Mouse (Mus musculus) ovary, postnatal 10 days (tissue): ENCODE measurements around the gene Ethe1.

ENCODE experiments used
- DNase-seq: peaks from one replicate; pipeline ENCODE4 v3.0.0; 2022; ENCODE audit warnings: low spot score

Gene Ethe1

GRCm38 (mm10) chr7:24587330-24588105 lies at the start of gene Ethe1, which contains the start of gene Zfp575:
Gene Ethe1 (plus strand): TSS chr7:24587543.
Gene Zfp575 (minus strand): TSS chr7:24587641.
- DNase-seq = peak; percentile 27

GRCm38 (mm10) chr7:24537591-24537990 lies 49.8 kb upstream of the Ethe1 start:
- no peak for DNase-seq

- DNase-seq = no peak
These were observed 49.2 kb upstream of the Ethe1 start for GRCm38 (mm10) chr7:24538154-24538553.

DNA sequence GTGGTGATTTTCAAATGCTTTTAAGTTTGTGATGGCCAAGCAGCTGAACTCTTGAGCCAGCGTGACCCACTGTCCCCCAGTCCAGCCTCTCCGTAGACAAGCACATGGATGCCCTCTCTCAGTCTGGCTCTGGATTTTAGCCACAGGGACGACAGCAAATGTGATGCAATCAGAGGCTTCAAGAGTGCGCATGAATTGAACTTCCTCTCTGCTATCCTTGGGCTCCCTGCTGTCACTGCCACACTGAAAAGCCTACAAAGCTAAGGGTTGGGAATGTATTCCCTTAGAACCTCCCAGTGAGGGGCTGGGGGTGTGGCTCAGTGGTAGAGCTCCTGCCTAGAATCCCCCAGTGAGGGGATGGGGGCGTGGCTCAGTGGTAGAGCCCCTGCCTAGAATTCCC lies 48.6 kb upstream of the Ethe1 start:
- no peak for DNase-seq

DNA sequence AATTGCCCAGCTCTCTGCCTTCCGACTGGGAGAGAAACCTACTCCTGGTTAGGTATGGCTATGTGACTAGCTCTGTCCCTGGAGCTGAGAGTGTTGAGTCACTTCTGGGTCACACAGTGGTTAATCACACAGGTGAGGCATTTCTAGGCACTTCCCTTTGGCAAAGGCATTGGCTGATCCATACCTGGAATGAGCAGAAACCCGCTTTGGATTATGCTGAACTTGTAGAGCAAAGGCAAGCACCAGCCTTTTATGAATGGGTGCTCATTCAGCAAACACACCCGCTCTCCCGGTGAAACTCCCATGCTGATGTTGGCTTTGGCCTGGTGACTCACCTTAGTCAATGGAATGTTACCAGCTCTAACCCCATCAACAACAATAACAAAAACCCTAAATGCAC lies 47.7 kb upstream of the Ethe1 start:
- no peak for DNase-seq

DNA sequence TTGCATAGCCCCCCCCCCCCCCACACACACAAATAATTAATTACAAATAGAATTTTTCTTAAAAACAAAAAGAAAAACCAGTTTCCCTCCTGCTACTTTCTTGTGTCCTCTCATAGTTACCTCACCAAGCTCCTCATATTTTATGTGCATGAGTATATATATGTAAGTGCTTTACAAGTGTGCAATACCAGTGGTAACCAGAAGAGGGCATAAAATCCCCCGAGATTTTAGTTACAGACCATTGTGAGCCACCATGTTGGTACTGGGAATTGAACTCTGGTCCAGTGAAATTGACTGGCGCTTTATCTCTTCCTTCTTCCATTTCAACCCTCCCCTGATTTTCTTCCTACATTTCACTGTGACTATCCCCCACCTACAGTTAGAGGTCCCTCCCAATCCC lies 42.8 kb upstream of the Ethe1 start:
- DNase-seq = no peak

- no peak for DNase-seq
These were observed 41.2 kb upstream of the Ethe1 start, which contains the start of the genes Pinlyp and Xrcc1 for GRCm38 (mm10) chr7:24546068-24546614. Gene Pinlyp (minus strand): TSS chr7:24546118. Gene Xrcc1 (plus strand): TSS chr7:24546289.

- DNase-seq = peak; percentile 95
These were observed 40.5 kb upstream of the Ethe1 start for GRCm38 (mm10) chr7:24546634-24547389.

GRCm38 (mm10) chr7:24547534-24548036 lies 39.8 kb upstream of the Ethe1 start:
- DNase-seq = no peak

GRCm38 (mm10) chr7:24551985-24552759 lies 35.2 kb upstream of the Ethe1 start:
- DNase-seq = no peak

GRCm38 (mm10) chr7:24555786-24556185 lies 31.6 kb upstream of the Ethe1 start:
- DNase-seq = no peak

GRCm38 (mm10) chr7:24561450-24561849 lies 25.9 kb upstream of the Ethe1 start:
- no peak for DNase-seq

- DNase-seq = no peak
These were observed 24.0 kb upstream of the Ethe1 start for GRCm38 (mm10) chr7:24563191-24563836.

DNA sequence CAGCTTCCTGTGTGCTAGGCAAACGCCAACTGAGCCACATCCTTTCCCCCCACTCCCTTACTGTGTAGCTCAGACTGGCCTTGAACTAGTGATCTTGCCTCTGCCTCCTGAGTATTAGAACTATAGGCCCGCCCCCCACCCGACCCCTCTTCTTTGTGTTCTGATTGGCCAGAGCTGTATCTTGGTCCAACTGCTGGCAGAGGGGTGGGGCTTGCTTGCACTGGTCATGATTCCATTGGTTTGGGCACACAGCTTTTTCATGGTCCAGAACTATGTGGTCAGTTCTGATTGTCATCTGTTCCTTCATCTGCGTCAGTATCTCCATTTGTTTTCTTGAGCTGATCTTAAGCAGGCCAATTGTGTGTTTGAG lies 23.5 kb upstream of the Ethe1 start:
- no peak for DNase-seq

- DNase-seq = no peak
These were observed 22.6 kb upstream of the Ethe1 start for GRCm38 (mm10) chr7:24564607-24565265.

DNA sequence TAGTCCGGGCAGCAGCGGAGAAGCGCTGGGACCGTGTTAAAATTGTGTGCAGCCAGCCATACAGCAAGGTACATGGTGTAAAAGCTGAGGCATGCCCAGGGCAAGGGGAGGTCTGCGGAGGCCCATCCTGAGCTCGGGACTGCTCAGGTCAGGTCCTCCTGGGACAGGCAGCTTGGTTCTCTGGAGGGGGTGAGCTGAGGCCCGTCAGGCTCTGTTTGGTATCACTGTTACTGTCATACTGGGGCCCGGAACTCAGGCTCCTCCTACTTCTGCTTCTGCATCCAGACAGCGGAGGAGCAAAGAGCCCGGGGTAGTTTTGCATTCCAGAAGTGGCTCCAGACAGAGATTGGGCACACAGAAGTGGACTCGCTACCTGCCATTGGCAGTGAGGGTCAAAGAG lies 21.7 kb upstream of the Ethe1 start:
- DNase-seq = no peak

GRCm38 (mm10) chr7:24566206-24566605 lies 21.1 kb upstream of the Ethe1 start:
- DNase-seq = no peak

GRCm38 (mm10) chr7:24568512-24568911 lies 18.8 kb upstream of the Ethe1 start:
- no peak for DNase-seq

DNA sequence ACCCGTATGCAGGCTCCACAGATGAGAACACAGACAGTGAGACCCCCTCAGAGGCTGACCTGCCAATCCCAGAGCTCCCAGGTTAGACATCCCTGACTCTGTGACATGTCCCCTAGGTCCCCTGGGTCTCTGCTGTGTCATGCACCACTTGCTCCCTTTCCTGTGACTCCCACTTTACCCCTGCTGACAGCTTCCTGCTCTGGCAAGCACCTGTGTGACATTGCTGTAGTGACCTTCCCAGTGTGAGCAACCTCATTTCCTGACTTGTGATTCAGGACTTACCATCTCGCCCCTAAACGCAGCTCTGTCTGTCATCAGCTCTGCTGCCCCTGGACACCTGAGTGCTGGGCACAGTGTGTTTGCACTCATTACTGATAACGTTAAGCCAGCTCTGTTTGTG lies 16.3 kb upstream of the Ethe1 start:
- DNase-seq = no peak

DNA sequence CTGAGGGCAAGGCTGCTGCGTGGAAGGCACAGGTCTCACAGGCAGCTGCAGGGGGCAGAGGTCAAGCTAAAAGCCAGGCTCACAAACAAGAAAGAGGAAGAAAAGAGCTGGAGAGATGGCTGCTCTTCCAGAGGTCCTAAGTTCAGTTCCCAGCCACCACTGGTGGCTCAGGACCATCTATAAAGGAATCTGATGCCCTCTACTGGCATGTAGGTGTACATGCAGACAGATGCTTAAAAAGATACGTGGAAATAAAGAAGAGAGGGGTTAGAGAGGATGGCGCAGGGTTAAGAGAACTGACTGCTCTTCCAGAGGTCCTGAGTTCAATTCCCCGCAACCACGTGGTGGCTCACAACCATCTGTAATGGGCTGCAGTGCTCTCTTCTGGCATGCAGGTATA lies 14.9 kb upstream of the Ethe1 start:
- no peak for DNase-seq

GRCm38 (mm10) chr7:24574224-24574796 lies 13.0 kb upstream of the Ethe1 start:
- DNase-seq = no peak
